Mouse (Mus musculus): ENCODE measurements around the gene Igf1. TPM values are rescaled to one million over a fixed set of nuclear protein-coding genes. Genes with fewer than 3 reads are reported as not detected.

Gene Igf1
- polyA plus RNA-seq, 1 experiment, result 6.1 TPM

GRCm38 (mm10) chr10:87867631-87868030 lies 9.6 kb downstream of the Igf1 start:
- H3K4me1 ChIP-seq (ENCODE audit: control insufficient read depth, insufficient read depth, insufficient read length, low read length), result no peaks in the 10 kb centered on the region
- TF ChIP-seq POLR2A (IDR thresholded peaks at IDR 0.05; ENCODE audit: low read depth, low read length) (no peak), CTCF (IDR thresholded peaks at IDR 0.05; ENCODE audit: extremely low read depth, insufficient read length, insufficient replicate concordance, low read depth, low read length) (no peak)
- WGBS, result 76% methylated on average over 4 of the region's 4 CpGs
- H3K27me3 ChIP-seq (ENCODE audit: control insufficient read depth, insufficient read depth, low read length), result no peaks in the 10 kb centered on the region
- H3K36me3 ChIP-seq (ENCODE audit: control insufficient read depth, insufficient read depth, low read length), result no peaks in the 10 kb centered on the region
- H3K27ac ChIP-seq (ENCODE audit: insufficient read depth, low read depth, low read length), result no peak overlapping the region
- no peak overlapping the region for H3K4me3 ChIP-seq (ENCODE audit: low read depth, low read length)

- no peaks in the 10 kb centered on the region for H3K27me3 ChIP-seq (ENCODE audit: control insufficient read depth, insufficient read depth, low read length)
- TF ChIP-seq CTCF (IDR thresholded peaks at IDR 0.05; ENCODE audit: extremely low read depth, insufficient read length, insufficient replicate concordance, low read depth, low read length) (no peak), POLR2A (IDR thresholded peaks at IDR 0.05; ENCODE audit: low read depth, low read length) (no peak)
- no peaks in the 10 kb centered on the region for H3K36me3 ChIP-seq (ENCODE audit: control insufficient read depth, insufficient read depth, low read length)
- WGBS, result 83% methylated on average over 9 of the region's 9 CpGs
- H3K4me1 ChIP-seq (ENCODE audit: control insufficient read depth, insufficient read depth, insufficient read length, low read length), result no peaks in the 10 kb centered on the region
- no peak overlapping the region for H3K4me3 ChIP-seq (ENCODE audit: low read depth, low read length)
- H3K27ac ChIP-seq (ENCODE audit: insufficient read depth, low read depth, low read length), result no peak overlapping the region
These were observed 10.4 kb downstream of the Igf1 start for GRCm38 (mm10) chr10:87868349-87869053.

- TF ChIP-seq CTCF (IDR thresholded peaks at IDR 0.05; ENCODE audit: extremely low read depth, insufficient read length, insufficient replicate concordance, low read depth, low read length) (no peak), POLR2A (IDR thresholded peaks at IDR 0.05; ENCODE audit: low read depth, low read length) (no peak)
These were observed 11.1 kb downstream of the Igf1 start for GRCm38 (mm10) chr10:87869151-87869550.

GRCm38 (mm10) chr10:87869691-87870090 lies 11.6 kb downstream of the Igf1 start:
- Histone ChIP-seq H3K36me3 (ENCODE audit: control insufficient read depth, insufficient read depth, low read length) (no peaks in the 10 kb centered on the region), H3K4me1 (ENCODE audit: control insufficient read depth, insufficient read depth, insufficient read length, low read length) (no peaks in the 10 kb centered on the region), H3K4me3 (ENCODE audit: low read depth, low read length) (no peak overlapping the region), H3K27me3 (ENCODE audit: control insufficient read depth, insufficient read depth, low read length) (no peaks in the 10 kb centered on the region), H3K27ac (ENCODE audit: insufficient read depth, low read depth, low read length) (no peak overlapping the region)
- WGBS, result 62% methylated on average over 1 of the region's 1 CpGs
- TF ChIP-seq CTCF (IDR thresholded peaks at IDR 0.05; ENCODE audit: extremely low read depth, insufficient read length, insufficient replicate concordance, low read depth, low read length) (no peak), POLR2A (IDR thresholded peaks at IDR 0.05; ENCODE audit: low read depth, low read length) (no peak)

More at GRCm38 (mm10) chr10:87869151-87869550, 11.1 kb downstream of the Igf1 start:
- H3K4me1 ChIP-seq (ENCODE audit: control insufficient read depth, insufficient read depth, insufficient read length, low read length), result no peaks in the 10 kb centered on the region
- H3K4me3 ChIP-seq (ENCODE audit: low read depth, low read length), result no peak overlapping the region
- H3K36me3 ChIP-seq (ENCODE audit: control insufficient read depth, insufficient read depth, low read length), result no peaks in the 10 kb centered on the region
- 59% methylated on average over 2 of the region's 2 CpGs for WGBS
- no peak overlapping the region for H3K27ac ChIP-seq (ENCODE audit: insufficient read depth, low read depth, low read length)
- H3K27me3 ChIP-seq (ENCODE audit: control insufficient read depth, insufficient read depth, low read length), result no peaks in the 10 kb centered on the region

GRCm38 (mm10) chr10:87871863-87872647 lies 14.0 kb downstream of the Igf1 start:
- 29% methylated on average over 8 of the region's 8 CpGs for WGBS
- Histone ChIP-seq H3K4me1 (ENCODE audit: control insufficient read depth, insufficient read depth, insufficient read length, low read length) (no peaks in the 10 kb centered on the region), H3K36me3 (ENCODE audit: control insufficient read depth, insufficient read depth, low read length) (no peaks in the 10 kb centered on the region), H3K27ac (ENCODE audit: insufficient read depth, low read depth, low read length) (no peak overlapping the region), H3K27me3 (ENCODE audit: control insufficient read depth, insufficient read depth, low read length) (no peaks in the 10 kb centered on the region), H3K4me3 (ENCODE audit: low read depth, low read length) (no peak overlapping the region)
- TF ChIP-seq CTCF (IDR thresholded peaks at IDR 0.05; ENCODE audit: extremely low read depth, insufficient read length, insufficient replicate concordance, low read depth, low read length), result no peak
- no peak for TF ChIP-seq POLR2A (IDR thresholded peaks at IDR 0.05; ENCODE audit: low read depth, low read length)

- no peaks in the 10 kb centered on the region for H3K4me1 ChIP-seq (ENCODE audit: control insufficient read depth, insufficient read depth, insufficient read length, low read length)
- no peaks in the 10 kb centered on the region for H3K36me3 ChIP-seq (ENCODE audit: control insufficient read depth, insufficient read depth, low read length)
- no peak overlapping the region for H3K4me3 ChIP-seq (ENCODE audit: low read depth, low read length)
- no peaks in the 10 kb centered on the region for H3K27me3 ChIP-seq (ENCODE audit: control insufficient read depth, insufficient read depth, low read length)
- H3K27ac ChIP-seq (ENCODE audit: insufficient read depth, low read depth, low read length), result no peak overlapping the region
- TF ChIP-seq CTCF (IDR thresholded peaks at IDR 0.05; ENCODE audit: extremely low read depth, insufficient read length, insufficient replicate concordance, low read depth, low read length), result no peak
- no peak for TF ChIP-seq POLR2A (IDR thresholded peaks at IDR 0.05; ENCODE audit: low read depth, low read length)
- 61% methylated on average over 5 of the region's 5 CpGs for WGBS
These were observed 14.8 kb downstream of the Igf1 start for GRCm38 (mm10) chr10:87872854-87873253.

GRCm38 (mm10) chr10:87873516-87873915 lies 15.5 kb downstream of the Igf1 start:
- 92% methylated on average over 3 of the region's 3 CpGs for WGBS
- Histone ChIP-seq H3K27me3 (ENCODE audit: control insufficient read depth, insufficient read depth, low read length) (no peaks in the 10 kb centered on the region), H3K27ac (ENCODE audit: insufficient read depth, low read depth, low read length) (no peak overlapping the region), H3K4me3 (ENCODE audit: low read depth, low read length) (no peak overlapping the region), H3K36me3 (ENCODE audit: control insufficient read depth, insufficient read depth, low read length) (no peaks in the 10 kb centered on the region), H3K4me1 (ENCODE audit: control insufficient read depth, insufficient read depth, insufficient read length, low read length) (no peaks in the 10 kb centered on the region)
- TF ChIP-seq CTCF (IDR thresholded peaks at IDR 0.05; ENCODE audit: extremely low read depth, insufficient read length, insufficient replicate concordance, low read depth, low read length) (no peak), POLR2A (IDR thresholded peaks at IDR 0.05; ENCODE audit: low read depth, low read length) (no peak)
